Mouse (Mus musculus) intestine, embryonic 14.5 days (tissue): ENCODE measurements around the gene Cbx4. TPM values are rescaled to one million over a fixed set of nuclear protein-coding genes. Genes with fewer than 3 reads are reported as not detected.

Experiments used
- ATAC-seq: fragments of 200-750 bp; cut with Nextera tagmentation; replicated peaks from 2 replicates; pipeline ENCODE4 v1.8.0; 2017; ENCODE audit warnings: low read depth, moderate number of reproducible peaks, moderate TSS enrichment, moderate library complexity; ENCODE audit not compliant: low FRiP score, low TSS enrichment
- DNase-seq: peaks from one replicate; pipeline ENCODE4 v3.0.0-alpha.2; 2018; ENCODE audit warnings: low spot score
- H3K27ac ChIP-seq: fragments of 300-500 bp; sonication (generic); 2 replicates; pipeline ENCODE4 v1.5.1; 2014; ENCODE audit warnings: low read depth, mild to moderate bottlenecking, control low read depth
- H3K27me3 ChIP-seq: fragments of 300-500 bp; sonication (generic); replicated peaks from 2 replicates; pipeline ENCODE4 v1.6.1; 2014; ENCODE audit warnings: low read length, control low read depth; ENCODE audit not compliant: control insufficient read depth, insufficient read depth
- H3K36me3 ChIP-seq: fragments of 300-500 bp; sonication (generic); 2 replicates; pipeline ENCODE4 v1.6.1; 2014; ENCODE audit warnings: low read length, control low read depth; ENCODE audit not compliant: control insufficient read depth, insufficient read depth
- H3K4me1 ChIP-seq: fragments of 300-500 bp; sonication (generic); replicated peaks from 2 replicates; pipeline ENCODE4 v1.6.1; 2014; ENCODE audit warnings: low read length, control low read depth, mixed read lengths; ENCODE audit not compliant: control insufficient read depth, insufficient read depth
- H3K4me2 ChIP-seq: fragments of 300-500 bp; sonication (generic); 2 replicates; pipeline ENCODE4 v1.6.1; 2014; ENCODE audit warnings: low read length
- H3K4me3 ChIP-seq: fragments of 300-500 bp; sonication (generic); 2 replicates; pipeline ENCODE4 v1.5.1; 2014; ENCODE audit warnings: low read depth, low read length, control low read depth, mixed read lengths
- H3K9ac ChIP-seq: fragments of 300-500 bp; sonication (generic); 2 replicates; pipeline ENCODE4 v1.6.1; 2014; ENCODE audit warnings: mild to moderate bottlenecking, low read length
- H3K9me3 ChIP-seq: fragments of 300-500 bp; sonication (generic); 2 replicates; pipeline ENCODE4 v1.6.1; 2016; ENCODE audit warnings: low read length, control low read depth; ENCODE audit not compliant: control insufficient read depth
- WGBS: fragments of 180-500 bp; shearing (Covaris S2); extraction: QIAGEN DNeasy Blood & Tissue Kit; methylation state at CpG from one replicate; pipeline ENCODE4 v1.1.7; 2014; 5-methylcytosine and 5-hydroxymethylcytosine counted together
- polyA plus RNA-seq: library from polyadenylated mRNA; unstranded; fragments of >200 nt; fragmentation: Nextera tagmentation; extraction: Ambion mirVana; gene quantifications from 2 replicates; pipeline ENCODE4 v1.2.1, GENCODE M21; 2014

Gene Cbx4
- polyA plus RNA-seq, 1 experiment from 2014 or later: 10.5 TPM

- Histone ChIP-seq H3K9me3 (no peaks in the 10 kb centered on the region), H3K27me3 (peaks cover 52% of the 10 kb centered on the region), H3K4me3 (peak overlapping the region; percentile 15; the same call in 1 of the 2 replicates), H3K36me3 (peaks cover 28% of the 10 kb centered on the region), H3K4me1 (peaks cover 21% of the 10 kb centered on the region), H3K4me2 (peak overlapping the region; percentile 41), H3K27ac (no peak overlapping the region), H3K9ac (no peak overlapping the region)
- DNase-seq: peak; percentile 92
- WGBS: 2% methylated on average over 26 of the region's 26 CpGs
- ATAC-seq: peak; percentile 18; the same call in 1 of the 2 replicates
Measured at GRCm38 (mm10) chr11:119033874-119034558, 52.0 kb downstream of the Cbx4 start.

Other genes starting within 250 kb of the Cbx4 start
- 1.1 and 1.7 TPM in 2 replicates for gene Rbfox3, start 174.6 kb downstream of the Cbx4 start, polyA plus RNA-seq
- gene Enpp7, start 98.0 kb downstream of the Cbx4 start, polyA plus RNA-seq: not detected in 2 replicates
- gene Cbx2, start 63.3 kb downstream of the Cbx4 start, polyA plus RNA-seq: 31.5 and 32.0 TPM in 2 replicates
- 7.7 and 11.4 TPM in 2 replicates for gene Cbx8, start 45.3 kb downstream of the Cbx4 start, polyA plus RNA-seq
- gene Tbc1d16, start 142.3 kb upstream of the Cbx4 start, polyA plus RNA-seq: 12.2 and 13.0 TPM in 2 replicates
- gene Ccdc40, start 142.4 kb upstream of the Cbx4 start, polyA plus RNA-seq: 4.0 and 5.1 TPM in 2 replicates
- 57.3 and 62.3 TPM in 2 replicates for gene Gaa, start 181.7 kb upstream of the Cbx4 start, polyA plus RNA-seq
- 376 and 385 TPM in 2 replicates for gene Eif4a3, start 213.9 kb upstream of the Cbx4 start, polyA plus RNA-seq
- 2.8 and 3.2 TPM in 2 replicates for gene Card14, start 221.5 kb upstream of the Cbx4 start, polyA plus RNA-seq